Mouse (Mus musculus): ENCODE results near the gene Hbb-bt. TPM values are rescaled to one million over a fixed set of nuclear protein-coding genes. Genes with fewer than 3 reads are reported as not detected.
"Not testable (repeated sequence)": the region's sequence is repeated elsewhere in the genome, so short reads cannot be mapped to it uniquely, and the experiment has no call there.

Hbb-bt gene
- polyA plus RNA-seq, 1 experiment: 87.5 TPM

- TF ChIP-seq CTCF (IDR thresholded peaks at IDR 0.05; ENCODE audit: extremely low read depth, insufficient read depth, low read length): no peak
- no peak for TF ChIP-seq POLR2A (IDR thresholded peaks at IDR 0.05; ENCODE audit: extremely low read depth, insufficient read depth, low read length)
- Histone ChIP-seq H3K4me1 (ENCODE audit: control insufficient read depth, insufficient read depth, low read length) (no peaks in the 10 kb centered on the region), H3K27ac (ENCODE audit: insufficient read depth, low read length) (no peak overlapping the region), H3K4me3 (ENCODE audit: insufficient read depth, low read length) (no peak overlapping the region)
Observed at GRCm38 (mm10) chr7:103826255-103826887, 12.6 kb upstream of the Hbb-bt start.

DNA sequence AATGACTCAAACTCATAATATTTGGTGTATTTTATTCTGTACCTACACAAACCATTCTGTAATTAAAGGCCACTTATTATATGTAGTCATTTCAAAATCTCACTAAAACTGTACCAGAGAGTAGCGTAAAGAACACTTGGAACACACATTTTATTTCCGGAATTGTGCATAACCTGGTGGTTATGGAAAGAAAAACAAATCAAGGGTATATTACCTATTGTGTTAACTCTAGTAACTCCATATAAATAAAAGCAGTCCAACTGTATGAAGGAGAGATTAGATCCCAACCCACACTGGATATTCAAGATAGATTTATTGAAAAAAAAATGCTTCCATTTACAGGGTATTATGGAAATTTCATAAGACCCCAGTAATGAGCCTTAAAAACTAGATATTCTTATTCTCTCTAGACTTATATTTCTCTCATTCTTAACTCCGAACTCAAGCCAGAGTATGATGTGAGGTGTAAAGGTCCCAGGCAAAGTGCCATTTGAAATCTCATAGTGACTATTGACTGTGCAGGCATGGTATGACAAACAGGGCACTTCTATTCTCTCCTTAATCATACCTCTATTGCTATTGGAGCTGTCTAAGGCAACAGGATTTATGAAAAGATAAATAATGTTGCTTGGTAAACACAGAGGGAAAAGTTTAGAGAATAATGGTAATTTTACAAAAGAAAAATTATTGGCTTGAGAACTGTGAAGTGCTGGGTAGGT, 11.9 kb upstream of the Hbb-bt start:
- TF ChIP-seq CTCF (IDR thresholded peaks at IDR 0.05; ENCODE audit: extremely low read depth, insufficient read depth, low read length) (no peak), POLR2A (IDR thresholded peaks at IDR 0.05; ENCODE audit: extremely low read depth, insufficient read depth, low read length) (no peak)
- H3K27ac ChIP-seq (ENCODE audit: insufficient read depth, low read length): no peak overlapping the region
- H3K4me1 ChIP-seq (ENCODE audit: control insufficient read depth, insufficient read depth, low read length): no peaks in the 10 kb centered on the region
- H3K4me3 ChIP-seq (ENCODE audit: insufficient read depth, low read length): no peak overlapping the region

- TF ChIP-seq POLR2A (IDR thresholded peaks at IDR 0.05; ENCODE audit: extremely low read depth, insufficient read depth, low read length): no peak
- no peak for TF ChIP-seq CTCF (IDR thresholded peaks at IDR 0.05; ENCODE audit: extremely low read depth, insufficient read depth, low read length)
- H3K4me3 ChIP-seq (ENCODE audit: insufficient read depth, low read length): no peak overlapping the region
- no peaks in the 10 kb centered on the region for H3K4me1 ChIP-seq (ENCODE audit: control insufficient read depth, insufficient read depth, low read length)
- no peak overlapping the region for H3K27ac ChIP-seq (ENCODE audit: insufficient read depth, low read length)
Observed at GRCm38 (mm10) chr7:103824597-103824996, 10.8 kb upstream of the Hbb-bt start.

GRCm38 (mm10) chr7:103815085-103815484, 1.3 kb upstream of the Hbb-bt start:
- H3K4me3 ChIP-seq (ENCODE audit: insufficient read depth, low read length); H3K4me1 ChIP-seq (ENCODE audit: control insufficient read depth, insufficient read depth, low read length); H3K27ac ChIP-seq (ENCODE audit: insufficient read depth, low read length): not testable (repeated sequence)

DNA sequence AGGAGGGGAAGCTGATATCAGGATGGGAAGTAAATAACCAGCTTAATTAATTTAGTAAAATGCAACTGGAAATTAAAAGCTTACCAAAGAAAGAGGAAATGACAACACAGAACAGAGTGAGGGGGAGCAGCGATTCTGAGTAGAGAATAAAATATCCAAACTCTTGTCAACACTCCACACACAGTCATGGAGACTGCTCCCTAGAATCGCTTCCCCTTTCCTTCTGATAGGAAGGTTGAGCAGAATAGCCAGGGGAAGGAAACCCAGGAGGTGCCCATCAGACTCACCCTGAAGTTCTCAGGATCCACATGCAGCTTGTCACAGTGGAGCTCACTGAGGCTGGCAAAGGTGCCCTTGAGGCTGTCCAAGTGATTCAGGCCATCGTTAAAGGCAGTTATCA, 644 bp downstream of the Hbb-bt start:
- H3K4me1 ChIP-seq (ENCODE audit: control insufficient read depth, insufficient read depth, low read length); H3K4me3 ChIP-seq (ENCODE audit: insufficient read depth, low read length); H3K27ac ChIP-seq (ENCODE audit: insufficient read depth, low read length): not testable (repeated sequence)

- TF ChIP-seq POLR2A (IDR thresholded peaks at IDR 0.05; ENCODE audit: extremely low read depth, insufficient read depth, low read length) (no peak), CTCF (IDR thresholded peaks at IDR 0.05; ENCODE audit: extremely low read depth, insufficient read depth, low read length) (no peak)
- no peak overlapping the region for H3K4me3 ChIP-seq (ENCODE audit: insufficient read depth, low read length)
- no peaks in the 10 kb centered on the region for H3K4me1 ChIP-seq (ENCODE audit: control insufficient read depth, insufficient read depth, low read length)
- H3K27ac ChIP-seq (ENCODE audit: insufficient read depth, low read length): no peak overlapping the region
Observed at GRCm38 (mm10) chr7:103812174-103812573, 1.6 kb downstream of the Hbb-bt start.

DNA sequence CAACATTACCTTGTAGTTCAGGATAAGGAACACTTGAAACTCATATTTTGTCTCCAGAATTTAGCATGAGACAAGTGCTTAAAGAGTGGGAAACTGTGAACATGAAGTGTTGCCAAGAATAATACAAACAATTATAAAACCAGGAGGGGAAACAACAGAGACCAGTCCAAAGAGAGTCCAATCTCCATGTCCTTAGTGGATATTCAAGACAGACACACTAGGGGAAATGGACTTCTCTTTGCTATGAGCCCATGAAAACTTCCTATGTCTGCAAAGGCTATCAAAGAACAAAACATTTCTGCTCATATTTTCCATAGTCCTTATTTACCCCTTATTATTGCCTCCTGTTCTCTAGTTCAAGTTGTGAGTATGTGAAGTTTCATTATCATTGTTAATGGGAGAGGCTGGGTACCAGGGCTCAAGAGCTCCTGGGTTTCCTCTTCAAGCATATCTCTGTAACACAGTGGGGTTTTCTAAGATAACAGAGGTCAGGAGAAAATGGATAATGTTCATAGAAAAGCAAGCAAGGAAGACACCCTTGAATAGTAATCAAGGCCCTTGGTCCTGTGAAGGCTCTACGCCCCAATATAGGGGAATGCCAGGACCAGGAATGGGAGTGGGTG, 2.5 kb downstream of the Hbb-bt start:
- no peak overlapping the region for H3K27ac ChIP-seq (ENCODE audit: insufficient read depth, low read length)
- no peak overlapping the region for H3K4me3 ChIP-seq (ENCODE audit: insufficient read depth, low read length)
- no peaks in the 10 kb centered on the region for H3K4me1 ChIP-seq (ENCODE audit: control insufficient read depth, insufficient read depth, low read length)
- TF ChIP-seq POLR2A (IDR thresholded peaks at IDR 0.05; ENCODE audit: extremely low read depth, insufficient read depth, low read length) (no peak), CTCF (IDR thresholded peaks at IDR 0.05; ENCODE audit: extremely low read depth, insufficient read depth, low read length) (no peak)

DNA sequence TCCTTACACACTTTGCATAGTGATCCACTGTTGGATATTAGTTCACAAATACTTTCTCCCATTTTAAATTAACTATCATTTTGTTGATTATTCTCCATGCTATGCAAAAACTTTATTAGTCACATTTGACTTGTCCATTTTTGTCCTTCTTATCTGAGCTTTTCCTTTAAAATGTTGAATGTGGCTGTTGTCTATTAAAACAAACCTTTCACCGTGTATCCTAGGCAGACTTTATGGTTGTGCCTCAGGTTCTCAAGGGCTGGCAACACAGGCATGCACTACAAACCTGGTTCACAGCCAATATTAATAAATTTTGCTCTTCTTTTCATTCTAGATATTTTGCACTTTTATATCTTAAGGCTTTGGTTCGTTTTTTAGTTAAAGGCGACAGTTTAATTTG, 3.0 kb downstream of the Hbb-bt start:
- no peak for TF ChIP-seq POLR2A (IDR thresholded peaks at IDR 0.05; ENCODE audit: extremely low read depth, insufficient read depth, low read length)
- Histone ChIP-seq H3K4me1 (ENCODE audit: control insufficient read depth, insufficient read depth, low read length) (no peaks in the 10 kb centered on the region), H3K27ac (ENCODE audit: insufficient read depth, low read length) (no peak overlapping the region), H3K4me3 (ENCODE audit: insufficient read depth, low read length) (no peak overlapping the region)

GRCm38 (mm10) chr7:103810296-103810695, 3.5 kb downstream of the Hbb-bt start:
- Histone ChIP-seq H3K4me3 (ENCODE audit: insufficient read depth, low read length) (no peak overlapping the region), H3K4me1 (ENCODE audit: control insufficient read depth, insufficient read depth, low read length) (no peaks in the 10 kb centered on the region), H3K27ac (ENCODE audit: insufficient read depth, low read length) (no peak overlapping the region)
- TF ChIP-seq POLR2A (IDR thresholded peaks at IDR 0.05; ENCODE audit: extremely low read depth, insufficient read depth, low read length) (no peak), CTCF (IDR thresholded peaks at IDR 0.05; ENCODE audit: extremely low read depth, insufficient read depth, low read length) (no peak)

DNA sequence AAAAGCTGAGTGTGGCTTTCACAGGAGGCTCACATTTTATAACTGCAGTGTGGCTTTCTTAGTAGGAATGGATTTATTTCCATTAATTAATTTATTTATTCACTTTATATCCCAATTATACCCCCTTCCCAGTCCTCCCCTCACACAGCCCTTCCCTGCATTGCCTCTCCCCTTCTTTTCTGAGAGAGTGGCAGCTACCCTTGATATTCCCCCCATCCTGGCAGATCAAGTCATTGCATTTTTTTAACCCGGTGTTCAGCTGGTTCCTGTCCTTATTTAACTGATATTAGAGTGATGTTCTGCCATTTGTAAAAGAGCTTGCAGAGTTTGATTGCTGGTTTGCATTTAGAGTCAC, 4.0 kb downstream of the Hbb-bt start:
- H3K4me3 ChIP-seq (ENCODE audit: insufficient read depth, low read length): no peak overlapping the region
- no peak overlapping the region for H3K27ac ChIP-seq (ENCODE audit: insufficient read depth, low read length)
- H3K4me1 ChIP-seq (ENCODE audit: control insufficient read depth, insufficient read depth, low read length): no peaks in the 10 kb centered on the region
- TF ChIP-seq POLR2A (IDR thresholded peaks at IDR 0.05; ENCODE audit: extremely low read depth, insufficient read depth, low read length) (no peak), CTCF (IDR thresholded peaks at IDR 0.05; ENCODE audit: extremely low read depth, insufficient read depth, low read length) (no peak)
